Mouse (Mus musculus) ES-Bruce4 (cell line): ENCODE results near the gene Cnpy3. TPM values are rescaled to one million over a fixed set of nuclear protein-coding genes. Genes with fewer than 3 reads are reported as not detected.
A peak's percentile ranks its signal among the peaks of the same experiment; 100 is the strongest.

ENCODE experiments used
- H3K27ac ChIP-seq: 2 replicates; pipeline ENCODE4 v1.5.1; 2012; ENCODE audit warnings: low read length, inconsistent platforms; ENCODE audit not compliant: insufficient read depth
- H3K27me3 ChIP-seq: 2 replicates; pipeline ENCODE4 v1.6.1; 2012; ENCODE audit warnings: mild to moderate bottlenecking, low read length, inconsistent platforms; ENCODE audit not compliant: control insufficient read depth, poor library complexity, insufficient read depth, severe bottlenecking
- H3K36me3 ChIP-seq: 2 replicates; pipeline ENCODE4 v1.6.1; 2012; ENCODE audit warnings: inconsistent platforms, mild to moderate bottlenecking, low read length, moderate library complexity; ENCODE audit not compliant: control insufficient read depth, poor library complexity, insufficient read depth, severe bottlenecking
- H3K4me1 ChIP-seq: one replicate; pipeline ENCODE4 v1.8.1; 2011; ENCODE audit warnings: low read length; ENCODE audit not compliant: control insufficient read depth, insufficient read depth
- H3K4me3 ChIP-seq: 2 replicates; pipeline ENCODE4 v1.5.1; 2011; ENCODE audit warnings: low read depth, mild to moderate bottlenecking, low read length
- H3K9ac ChIP-seq: 2 replicates; pipeline ENCODE4 v1.6.1; 2012; ENCODE audit warnings: low read depth, mild to moderate bottlenecking, inconsistent platforms; ENCODE audit not compliant: poor library complexity, severe bottlenecking
- H3K9me3 ChIP-seq: replicated peaks from 2 replicates; pipeline ENCODE4 v1.6.1; 2012; ENCODE audit warnings: mild to moderate bottlenecking, low read length, inconsistent platforms; ENCODE audit not compliant: control insufficient read depth, poor library complexity, insufficient read depth, severe bottlenecking
- CTCF ChIP-seq: IDR thresholded peaks from one replicate; pipeline ENCODE4 v1.8.1; 2011; ENCODE audit warnings: low read depth, low read length
- EP300 ChIP-seq: IDR thresholded peaks from 2 replicates; pipeline ENCODE4 v1.6.1; 2011; ENCODE audit warnings: low read depth, low read length; ENCODE audit not compliant: insufficient read depth
- POLR2A ChIP-seq: IDR thresholded peaks from one replicate; pipeline ENCODE4 v1.8.1; 2011; ENCODE audit warnings: low read length; ENCODE audit not compliant: insufficient read depth
- polyA plus RNA-seq: library from polyadenylated mRNA; stranded (reverse); fragments of >200 nt; gene quantifications from 2 replicates; pipeline ENCODE4 v1.2.4, GENCODE M21; 2011; ENCODE audit warnings: low read depth; ENCODE audit not compliant: missing spikeins, insufficient read depth, insufficient read length

Cnpy3 gene
- polyA plus RNA-seq, 1 experiment: 31.2 TPM

DNA sequence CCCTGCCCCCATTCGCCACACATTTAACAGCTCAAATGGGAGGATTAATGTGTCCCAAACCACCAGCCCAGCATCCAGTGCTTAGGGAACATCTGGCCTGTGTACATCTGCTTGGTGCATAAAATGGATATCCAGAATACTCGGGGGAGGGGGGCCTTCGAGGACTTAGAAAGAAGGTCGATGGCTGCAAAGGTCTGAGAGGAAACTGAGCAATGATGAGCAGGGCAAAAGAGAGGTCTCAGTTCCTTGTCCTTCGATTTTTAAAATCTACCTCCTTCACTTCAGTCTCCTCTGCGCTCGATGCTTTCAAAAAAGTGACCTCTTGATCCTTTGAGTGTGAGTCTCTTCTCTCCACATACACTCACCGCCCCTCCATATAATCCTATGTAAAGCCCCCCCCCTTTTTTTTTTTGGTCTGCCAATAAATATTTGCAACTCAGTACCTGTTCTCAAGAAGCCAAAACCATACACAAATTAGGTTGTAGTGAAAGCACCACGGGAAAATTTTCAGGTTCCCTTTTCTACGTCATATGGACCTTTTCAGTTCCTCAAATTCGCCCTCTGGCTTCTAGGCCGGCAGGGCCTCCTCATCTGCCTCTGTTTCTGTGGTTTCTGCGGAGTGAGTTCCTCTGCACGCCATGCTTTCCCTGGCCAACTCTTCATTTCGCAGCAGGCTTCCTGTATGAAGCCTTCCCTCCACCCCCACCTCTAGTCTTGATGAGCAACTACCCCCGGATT lies 789 bp downstream of the Cnpy3 start:
- Histone ChIP-seq H3K4me1 (no peaks in the 10 kb centered on the region), H3K36me3 (peaks cover 5% of the 10 kb centered on the region; the same call in 1 of the 2 replicates), H3K9me3 (no peaks in the 10 kb centered on the region), H3K27ac (peak overlapping the region; percentile 11; the same call in 1 of the 2 replicates), H3K27me3 (no peaks in the 10 kb centered on the region), H3K4me3 (peak overlapping the region; percentile 97), H3K9ac (peak overlapping the region; percentile 75)
- TF ChIP-seq CTCF (no peak), EP300 (no peak)

DNA sequence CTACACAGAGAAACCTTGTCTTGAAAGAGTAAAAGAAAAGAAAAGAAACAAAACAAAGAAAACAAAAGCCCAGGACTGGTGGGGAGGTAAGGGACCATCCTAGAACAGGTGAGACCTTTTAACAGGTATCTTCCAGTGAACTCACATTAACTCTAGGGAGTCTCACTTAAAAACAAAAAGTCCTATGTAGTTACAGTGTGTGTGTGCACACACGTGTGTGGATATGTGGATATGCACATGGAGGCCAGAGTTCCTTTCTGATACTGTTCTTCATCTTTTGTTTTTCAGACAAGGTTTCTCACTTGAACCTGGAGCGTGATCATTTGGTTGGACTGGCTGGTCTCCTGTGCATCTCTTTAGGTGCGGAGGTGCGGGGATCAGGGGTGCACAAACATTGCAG lies 1.4 kb downstream of the Cnpy3 start:
- Histone ChIP-seq H3K36me3 (peaks cover 9% of the 10 kb centered on the region; the same call in 1 of the 2 replicates), H3K27me3 (no peaks in the 10 kb centered on the region), H3K27ac (no peak overlapping the region), H3K4me3 (no peak overlapping the region), H3K9me3 (no peaks in the 10 kb centered on the region), H3K4me1 (no peaks in the 10 kb centered on the region), H3K9ac (peak overlapping the region; percentile 75)
- TF ChIP-seq CTCF (no peak), EP300 (no peak), POLR2A (no peak)

DNA sequence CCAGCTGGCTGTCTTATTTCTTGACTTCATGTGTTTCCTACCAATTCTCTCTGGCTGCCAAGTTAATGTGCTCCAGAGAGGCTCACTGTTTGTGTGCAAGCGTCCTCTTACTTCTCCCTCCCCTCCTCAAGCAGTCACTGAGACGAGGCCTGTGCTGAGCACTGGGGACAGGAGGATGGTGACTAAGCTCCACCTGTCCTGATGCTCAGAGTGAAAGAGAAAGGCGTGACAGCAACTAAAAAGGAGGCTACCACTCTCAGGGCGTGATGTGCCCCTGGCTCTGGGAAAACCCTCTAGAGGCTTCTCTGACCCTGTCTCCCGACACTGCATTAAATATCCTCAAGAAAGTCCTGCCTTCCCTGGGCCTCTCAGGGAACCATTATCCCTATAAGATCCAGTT lies 2.7 kb downstream of the Cnpy3 start:
- Histone ChIP-seq H3K9me3 (no peaks in the 10 kb centered on the region), H3K27me3 (no peaks in the 10 kb centered on the region), H3K9ac (no peak overlapping the region), H3K4me1 (no peaks in the 10 kb centered on the region), H3K4me3 (no peak overlapping the region), H3K27ac (no peak overlapping the region), H3K36me3 (peaks cover 11% of the 10 kb centered on the region)
- TF ChIP-seq EP300 (no peak), POLR2A (no peak), CTCF (no peak)

- H3K27ac ChIP-seq: no peak overlapping the region
- no peaks in the 10 kb centered on the region for H3K9me3 ChIP-seq
- H3K4me3 ChIP-seq: no peak overlapping the region
- TF ChIP-seq CTCF: no peak
- no peaks in the 10 kb centered on the region for H3K4me1 ChIP-seq
- H3K36me3 ChIP-seq: peaks cover 11% of the 10 kb centered on the region
- no peaks in the 10 kb centered on the region for H3K27me3 ChIP-seq
- H3K9ac ChIP-seq: no peak overlapping the region
Measured at GRCm38 (mm10) chr17:46747806-46748205, 4.2 kb downstream of the Cnpy3 start.

GRCm38 (mm10) chr17:46747234-46747633 lies 4.8 kb downstream of the Cnpy3 start:
- Histone ChIP-seq H3K9ac (no peak overlapping the region), H3K27me3 (no peaks in the 10 kb centered on the region), H3K36me3 (peaks cover 11% of the 10 kb centered on the region), H3K4me3 (no peak overlapping the region), H3K4me1 (no peaks in the 10 kb centered on the region), H3K9me3 (no peaks in the 10 kb centered on the region), H3K27ac (no peak overlapping the region)
- TF ChIP-seq POLR2A (no peak), EP300 (no peak), CTCF (no peak)

GRCm38 (mm10) chr17:46745506-46745905 lies 6.5 kb downstream of the Cnpy3 start:
- no peaks in the 10 kb centered on the region for H3K9me3 ChIP-seq
- no peak overlapping the region for H3K9ac ChIP-seq
- H3K4me3 ChIP-seq: no peak overlapping the region
- H3K27ac ChIP-seq: no peak overlapping the region
- TF ChIP-seq EP300: no peak
- H3K27me3 ChIP-seq: no peaks in the 10 kb centered on the region
- peaks cover 11% of the 10 kb centered on the region for H3K36me3 ChIP-seq
- H3K4me1 ChIP-seq: no peaks in the 10 kb centered on the region
